Mouse (Mus musculus) thymus, postnatal 0 days (tissue): ENCODE data around the gene Egln1. TPM values are rescaled to one million over a fixed set of nuclear protein-coding genes. Genes with fewer than 3 reads are reported as not detected.

Experiments used
- DNase-seq: peaks from one replicate; pipeline ENCODE4 v3.0.0-alpha.2; 2015; ENCODE audit warnings: low spot score
- polyA plus RNA-seq: library from polyadenylated mRNA; unstranded; fragments of >200 nt; fragmentation: Nextera tagmentation; extraction: Ambion mirVana; gene quantifications from 2 replicates; pipeline ENCODE4 v1.2.1, GENCODE M21; 2015

Egln1 gene
- polyA plus RNA-seq, 1 experiment from 2014 or later: 15.3 TPM

GRCm38 (mm10) chr8:124860188-124860587 is 88.9 kb downstream of the Egln1 start:
- DNase-seq: no peak

- DNase-seq: peak; percentile 43
Observed at GRCm38 (mm10) chr8:124859466-124859865, 89.7 kb downstream of the Egln1 start.

Other genes starting within 250 kb of the Egln1 start
- gene Ttc13, start 227.3 kb downstream of the Egln1 start, polyA plus RNA-seq: 50.8 and 54.3 TPM in 2 replicates
- gene Arv1, start 227.2 kb downstream of the Egln1 start, polyA plus RNA-seq: 20.5 and 23.3 TPM in 2 replicates
- 6.1 and 7.7 TPM in 2 replicates for gene Fam89a, start 197.5 kb downstream of the Egln1 start, polyA plus RNA-seq
- gene Trim67, start 156.2 kb downstream of the Egln1 start, polyA plus RNA-seq: not detected in 2 replicates
- 78.2 and 78.9 TPM in 2 replicates for gene Gnpat, start 86.3 kb downstream of the Egln1 start, polyA plus RNA-seq
- gene 2810004N23Rik, start 86.2 kb downstream of the Egln1 start, polyA plus RNA-seq: 39.1 and 42.3 TPM in 2 replicates
- gene Exoc8, start 51.6 kb downstream of the Egln1 start, polyA plus RNA-seq: 7.0 and 9.2 TPM in 2 replicates
- 11.0 and 13.5 TPM in 2 replicates for gene Sprtn, start 51.4 kb downstream of the Egln1 start, polyA plus RNA-seq
- gene Tsnax, start 63.7 kb upstream of the Egln1 start, polyA plus RNA-seq: 120 and 129 TPM in 2 replicates
- gene Disc1, start 104.9 kb upstream of the Egln1 start, polyA plus RNA-seq: 0.31 and 0.46 TPM in 2 replicates